Mouse (Mus musculus) myocyte (in vitro differentiated cells): ENCODE results near the gene Fgfbp3. TPM values are rescaled to one million over a fixed set of nuclear protein-coding genes. Genes with fewer than 3 reads are reported as not detected.
A peak's percentile ranks its signal among the peaks of the same experiment; 100 is the strongest.

Experiments
- H3K27me3 ChIP-seq: one replicate; pipeline ENCODE4 v1.6.1; 2011; ENCODE audit not compliant: control insufficient read depth, insufficient read depth, insufficient read length
- H3K36me3 ChIP-seq: one replicate; pipeline ENCODE4 v1.6.1; 2011; ENCODE audit not compliant: control insufficient read depth, insufficient read depth
- H3K4me2 ChIP-seq: one replicate; pipeline ENCODE4 v1.6.1; 2011; ENCODE audit warnings: low read depth, control low read depth
- H3K4me3 ChIP-seq: one replicate; pipeline ENCODE4 v1.5.1; 2011; ENCODE audit warnings: mild to moderate bottlenecking, control low read depth, moderate library complexity
- H3K79me2 ChIP-seq: one replicate; pipeline ENCODE4 v1.6.1; 2011; ENCODE audit not compliant: control insufficient read depth, insufficient read depth
- H3ac ChIP-seq: one replicate; pipeline ENCODE4 v1.6.1; 2011; ENCODE audit not compliant: control insufficient read depth, insufficient read length
- CEBPB ChIP-seq: IDR thresholded peaks from 2 replicates; pipeline ENCODE4 v1.6.1; 2011; ENCODE audit warnings: mild to moderate bottlenecking, moderate library complexity; ENCODE audit not compliant: poor library complexity, insufficient read depth, severe bottlenecking
- E2F4 ChIP-seq: IDR thresholded peaks from one replicate; pipeline ENCODE4 v1.6.1; 2011; ENCODE audit warnings: mild to moderate bottlenecking, control low read depth, moderate library complexity; ENCODE audit not compliant: insufficient read depth
- MAX ChIP-seq: IDR thresholded peaks from one replicate; pipeline ENCODE4 v1.6.1; 2011; ENCODE audit warnings: low read depth, mild to moderate bottlenecking, control low read depth
- MYOD1 ChIP-seq, 3 experiments: IDR thresholded peaks; one replicate each; pipeline ENCODE4 v1.6.1; 2011; ENCODE audit warnings: control low read depth in 2 of 3, low read depth in 2 of 3, mild to moderate bottlenecking in 2 of 3, moderate library complexity in 1 of 3; ENCODE audit not compliant: insufficient read length in 2 of 3, control insufficient read depth in 1 of 3
- MYOG ChIP-seq, 3 experiments: IDR thresholded peaks; one replicate each; pipeline ENCODE4 v1.6.1; 2011; ENCODE audit warnings: control low read depth in 2 of 3, low read depth in 2 of 3, mild to moderate bottlenecking in 2 of 3; ENCODE audit not compliant: insufficient read length in 2 of 3, control insufficient read depth in 1 of 3, insufficient read depth in 1 of 3
- POLR2A ChIP-seq: IDR thresholded peaks from one replicate; pipeline ENCODE4 v1.6.1; 2011; ENCODE audit warnings: low read depth, mild to moderate bottlenecking, control low read depth, moderate library complexity; ENCODE audit not compliant: insufficient read length
- POLR2AphosphoS2 ChIP-seq: IDR thresholded peaks from one replicate; pipeline ENCODE4 v1.6.1; 2011; ENCODE audit warnings: low read depth, control low read depth; ENCODE audit not compliant: insufficient read length
- REST ChIP-seq: IDR thresholded peaks from one replicate; pipeline ENCODE4 v1.6.1; 2011; ENCODE audit warnings: mild to moderate bottlenecking, control low read depth, moderate library complexity; ENCODE audit not compliant: insufficient read depth, insufficient read length
- SRF ChIP-seq: IDR thresholded peaks from one replicate; pipeline ENCODE4 v1.6.1; 2011; ENCODE audit warnings: low read depth; ENCODE audit not compliant: control insufficient read depth, insufficient read length
- TCF12 ChIP-seq: IDR thresholded peaks from one replicate; pipeline ENCODE4 v1.6.1; 2011; ENCODE audit warnings: mild to moderate bottlenecking, control low read depth; ENCODE audit not compliant: poor library complexity, insufficient read depth, severe bottlenecking
- TCF3 ChIP-seq: IDR thresholded peaks from one replicate; pipeline ENCODE4 v1.6.1; 2011; ENCODE audit warnings: low read depth, control low read depth; ENCODE audit not compliant: insufficient read length
- USF1 ChIP-seq: IDR thresholded peaks from one replicate; pipeline ENCODE4 v1.6.1; 2011; ENCODE audit warnings: low read depth, mild to moderate bottlenecking, control low read depth, moderate library complexity
- polyA plus RNA-seq: library from polyadenylated mRNA; unstranded; fragments of >200 nt; fragmentation: generic; extraction: Trizol; gene quantifications from one replicate; pipeline ENCODE4 v1.2.1, GENCODE M21; 2012; ENCODE audit warnings: missing spikeins

Gene Fgfbp3
- polyA plus RNA-seq, 1 experiment: 1.1 TPM

- no peak overlapping the region for H3K4me3 ChIP-seq
- no peak overlapping the region for H3ac ChIP-seq
- H3K4me2 ChIP-seq: no peak overlapping the region
- no peaks in the 10 kb centered on the region for H3K36me3 ChIP-seq
- no peaks in the 10 kb centered on the region for H3K27me3 ChIP-seq
- H3K79me2 ChIP-seq: no peaks in the 10 kb centered on the region
- TF ChIP-seq CEBPB (no peak), E2F4 (no peak), MYOG (IDR thresholded peaks at IDR 0.05; ENCODE audit: control insufficient read depth in 1 of 3, insufficient read depth in 1 of 3, insufficient read length in 2 of 3, low read depth in 2 of 3) (no peak), TCF3 (no peak), POLR2AphosphoS2 (no peak), USF1 (no peak), MYOD1 (IDR thresholded peaks at IDR 0.05; ENCODE audit: control insufficient read depth in 1 of 3, insufficient read length in 2 of 3, low read depth in 2 of 3) (no peak), MAX (no peak), SRF (no peak), REST (no peak), POLR2A (no peak)
Measured at GRCm38 (mm10) chr19:36903377-36903776, 16.0 kb downstream of the Fgfbp3 start.

DNA sequence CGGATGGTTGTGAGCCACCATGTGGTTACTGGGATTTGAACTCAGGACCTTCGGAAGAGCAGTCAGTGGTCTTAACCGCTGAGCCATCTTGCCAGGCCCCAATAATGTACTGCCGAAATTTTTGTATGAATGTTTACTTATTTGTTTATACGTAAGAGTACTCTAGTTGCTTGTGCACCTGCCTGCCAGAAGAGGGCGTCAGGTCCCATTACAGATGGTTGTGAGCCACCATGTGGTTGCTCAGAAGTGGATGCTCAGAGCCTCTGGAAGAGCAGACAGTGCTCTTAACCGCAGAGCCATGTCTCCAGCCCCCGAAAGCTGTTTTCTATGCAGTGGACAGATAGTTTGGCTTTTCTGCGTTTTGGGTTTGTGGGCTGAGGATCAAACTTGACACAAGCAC, 21.6 kb downstream of the Fgfbp3 start:
- Histone ChIP-seq H3K36me3 (peaks cover 16% of the 10 kb centered on the region), H3K79me2 (no peaks in the 10 kb centered on the region), H3ac (no peak overlapping the region), H3K4me3 (no peak overlapping the region), H3K27me3 (no peaks in the 10 kb centered on the region), H3K4me2 (no peak overlapping the region)
- TF ChIP-seq E2F4 (no peak), USF1 (no peak), MYOG (IDR thresholded peaks at IDR 0.05; ENCODE audit: control insufficient read depth in 1 of 3, insufficient read depth in 1 of 3, insufficient read length in 2 of 3, low read depth in 2 of 3) (no peak), SRF (no peak), MAX (no peak), TCF12 (no peak), POLR2A (no peak), REST (no peak), MYOD1 (IDR thresholded peaks at IDR 0.05; ENCODE audit: control insufficient read depth in 1 of 3, insufficient read length in 2 of 3, low read depth in 2 of 3) (no peak), TCF3 (no peak), CEBPB (no peak), POLR2AphosphoS2 (no peak)

- H3K27me3 ChIP-seq: no peaks in the 10 kb centered on the region
- TF ChIP-seq SRF (no peak), USF1 (no peak), POLR2AphosphoS2 (peak; percentile 37)
- H3K4me2 ChIP-seq: no peak overlapping the region
- peaks cover 16% of the 10 kb centered on the region for H3K36me3 ChIP-seq
- no peak overlapping the region for H3ac ChIP-seq
- H3K79me2 ChIP-seq: no peaks in the 10 kb centered on the region
- H3K4me3 ChIP-seq: no peak overlapping the region
Measured at GRCm38 (mm10) chr19:36896791-36897569, 22.4 kb downstream of the Fgfbp3 start.

DNA sequence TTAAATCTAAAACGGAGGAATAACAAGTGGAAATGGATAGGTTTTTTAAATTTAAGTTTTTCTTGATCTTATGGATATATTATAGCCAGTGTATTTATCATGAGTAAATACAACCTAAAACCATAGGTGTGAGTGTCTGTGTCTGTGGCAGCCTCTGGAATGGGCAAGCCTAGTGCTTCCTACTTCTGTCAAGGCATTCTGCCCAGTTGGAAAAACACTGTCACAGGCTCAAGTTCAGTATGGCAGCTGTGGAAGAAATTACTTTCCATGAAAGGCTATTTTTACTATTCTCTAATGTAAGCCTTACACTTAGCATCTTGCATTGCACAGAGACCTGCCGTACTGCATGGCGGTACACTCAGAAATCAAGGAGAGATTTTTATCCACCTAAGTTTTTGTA, 27.7 kb downstream of the Fgfbp3 start:
- peaks cover 52% of the 10 kb centered on the region for H3K36me3 ChIP-seq
- TF ChIP-seq POLR2AphosphoS2 (no peak), TCF3 (no peak), REST (no peak), POLR2A (no peak), MYOG (IDR thresholded peaks at IDR 0.05; ENCODE audit: control insufficient read depth in 1 of 3, insufficient read depth in 1 of 3, insufficient read length in 2 of 3, low read depth in 2 of 3) (no peak), SRF (no peak), MAX (no peak), MYOD1 (IDR thresholded peaks at IDR 0.05; ENCODE audit: control insufficient read depth in 1 of 3, insufficient read length in 2 of 3, low read depth in 2 of 3) (no peak), TCF12 (no peak), USF1 (no peak), CEBPB (no peak), E2F4 (no peak)

DNA sequence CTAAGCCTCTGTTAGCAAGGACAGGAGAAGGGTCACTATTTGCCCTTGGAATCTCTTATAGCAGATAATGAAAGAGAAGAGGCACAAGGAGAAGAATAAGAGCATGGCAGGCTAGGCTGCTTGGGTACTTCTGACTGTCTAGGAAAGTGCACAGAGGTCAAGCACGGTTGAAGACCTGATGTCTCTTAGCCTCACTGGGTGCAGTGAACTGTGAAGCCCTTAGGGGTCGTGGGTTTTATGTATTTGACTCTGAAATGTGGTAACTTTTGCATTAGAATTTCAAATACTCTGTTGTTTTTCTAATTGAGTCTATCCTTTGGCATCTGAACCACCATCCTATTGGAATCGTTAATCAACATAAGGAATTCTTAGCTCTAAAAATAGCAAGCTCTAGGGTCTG, 31.7 kb downstream of the Fgfbp3 start:
- no peak overlapping the region for H3K4me3 ChIP-seq
- H3ac ChIP-seq: no peak overlapping the region
- peaks cover 74% of the 10 kb centered on the region for H3K36me3 ChIP-seq
- no peaks in the 10 kb centered on the region for H3K27me3 ChIP-seq
- H3K4me2 ChIP-seq: no peak overlapping the region
- TF ChIP-seq E2F4: no peak
- H3K79me2 ChIP-seq: no peaks in the 10 kb centered on the region

More for the DNA sequence above, 27.7 kb downstream of the Fgfbp3 start:
- H3K4me3 ChIP-seq: no peak overlapping the region
- H3K4me2 ChIP-seq: no peak overlapping the region
- no peak overlapping the region for H3ac ChIP-seq
- no peaks in the 10 kb centered on the region for H3K27me3 ChIP-seq
- no peaks in the 10 kb centered on the region for H3K79me2 ChIP-seq
